Mouse (Mus musculus): Measurements from ENCODE around the gene Dcaf17. TPM values are rescaled to one million over a fixed set of nuclear protein-coding genes. Genes with fewer than 3 reads are reported as not detected.

Gene Dcaf17
- polyA plus RNA-seq, 1 experiment from 2014 or later: 39.4 TPM

GRCm38 (mm10) chr2:71127779-71128534 is 72.8 kb downstream of the Dcaf17 start:
- WGBS: 42% methylated on average over 10 of the region's 10 CpGs
- no peak overlapping the region for H3K9ac ChIP-seq
- no peaks in the 10 kb centered on the region for H3K27me3 ChIP-seq (replicated peaks)
- H3K4me1 ChIP-seq: no peaks in the 10 kb centered on the region
- H3K4me3 ChIP-seq (replicated peaks): no peak overlapping the region
- no peaks in the 10 kb centered on the region for H3K36me3 ChIP-seq
- no peak overlapping the region for H3K4me2 ChIP-seq
- no peaks in the 10 kb centered on the region for H3K9me3 ChIP-seq
- no peak for ATAC-seq (ENCODE audit: insufficient read depth, low FRiP score, low read depth)
- H3K27ac ChIP-seq: peak overlapping the region; percentile 48

GRCm38 (mm10) chr2:71130366-71130765 is 75.2 kb downstream of the Dcaf17 start:
- no peaks in the 10 kb centered on the region for H3K9me3 ChIP-seq
- no peaks in the 10 kb centered on the region for H3K4me1 ChIP-seq
- no peak overlapping the region for H3K4me3 ChIP-seq (replicated peaks)
- no peak for ATAC-seq (ENCODE audit: insufficient read depth, low FRiP score, low read depth)
- no peaks in the 10 kb centered on the region for H3K27me3 ChIP-seq (replicated peaks)
- H3K27ac ChIP-seq: no peak overlapping the region
- H3K4me2 ChIP-seq: no peak overlapping the region
- no peak overlapping the region for H3K9ac ChIP-seq
- 89% methylated on average over 2 of the region's 2 CpGs for WGBS
- H3K36me3 ChIP-seq: no peaks in the 10 kb centered on the region

- no peak for ATAC-seq (ENCODE audit: insufficient read depth, low FRiP score, low read depth)
- H3K4me3 ChIP-seq (replicated peaks): no peak overlapping the region
- H3K4me2 ChIP-seq: no peak overlapping the region
- no peaks in the 10 kb centered on the region for H3K27me3 ChIP-seq (replicated peaks)
- 70% methylated on average over 3 of the region's 3 CpGs for WGBS
- no peak overlapping the region for H3K9ac ChIP-seq
- H3K4me1 ChIP-seq: no peaks in the 10 kb centered on the region
- no peaks in the 10 kb centered on the region for H3K36me3 ChIP-seq
- no peaks in the 10 kb centered on the region for H3K9me3 ChIP-seq
- H3K27ac ChIP-seq: no peak overlapping the region
Measured at GRCm38 (mm10) chr2:71131866-71132496, 76.9 kb downstream of the Dcaf17 start.

DNA sequence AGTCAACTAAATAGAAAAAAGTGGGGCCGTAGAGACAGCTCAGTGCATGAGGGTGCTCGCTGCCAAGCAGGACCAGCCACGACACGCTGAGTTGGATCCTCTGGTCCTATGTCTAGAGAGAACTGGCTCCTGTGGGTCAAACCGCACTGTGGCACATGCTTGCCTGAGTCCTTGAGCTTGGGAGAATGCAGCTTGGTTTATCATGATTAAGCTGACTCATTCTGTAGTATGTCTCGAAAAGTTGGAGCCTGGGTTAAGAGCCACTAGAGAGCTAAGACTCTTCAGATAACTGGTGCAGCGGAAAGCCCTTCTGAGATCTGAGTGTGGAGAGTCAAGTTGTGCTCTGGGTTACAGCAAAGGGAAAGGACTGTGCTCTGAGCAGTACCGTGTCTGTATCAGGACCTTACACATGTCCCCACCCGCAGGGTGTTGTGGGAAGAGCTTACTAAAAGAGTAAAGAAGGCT is 78.9 kb downstream of the Dcaf17 start:
- WGBS: 76% methylated on average over 9 of the region's 9 CpGs
- Histone ChIP-seq H3K36me3 (0 out of 2 replicates have a peak, but pooled peaks cover 5% of the 10 kb centered on the region), H3K9ac (no peak overlapping the region)

GRCm38 (mm10) chr2:71134836-71135235 is 79.7 kb downstream of the Dcaf17 start:
- H3K9ac ChIP-seq: no peak overlapping the region
- H3K4me2 ChIP-seq: no peak overlapping the region
- ATAC-seq (ENCODE audit: insufficient read depth, low FRiP score, low read depth): no peak
- H3K4me1 ChIP-seq: no peaks in the 10 kb centered on the region
- no peak overlapping the region for H3K27ac ChIP-seq
- 76% methylated on average over 5 of the region's 5 CpGs for WGBS
- H3K9me3 ChIP-seq: no peaks in the 10 kb centered on the region
- H3K27me3 ChIP-seq (replicated peaks): no peaks in the 10 kb centered on the region
- no peak overlapping the region for H3K4me3 ChIP-seq (replicated peaks)
- H3K36me3 ChIP-seq: 0 out of 2 replicates have a peak, but pooled peaks cover 5% of the 10 kb centered on the region

More for the DNA sequence above, 78.9 kb downstream of the Dcaf17 start:
- Histone ChIP-seq H3K27me3 (replicated peaks) (no peaks in the 10 kb centered on the region), H3K27ac (no peak overlapping the region), H3K9me3 (no peaks in the 10 kb centered on the region), H3K4me1 (no peaks in the 10 kb centered on the region), H3K4me3 (replicated peaks) (no peak overlapping the region), H3K4me2 (no peak overlapping the region)
- no peak for ATAC-seq (ENCODE audit: insufficient read depth, low FRiP score, low read depth)

DNA sequence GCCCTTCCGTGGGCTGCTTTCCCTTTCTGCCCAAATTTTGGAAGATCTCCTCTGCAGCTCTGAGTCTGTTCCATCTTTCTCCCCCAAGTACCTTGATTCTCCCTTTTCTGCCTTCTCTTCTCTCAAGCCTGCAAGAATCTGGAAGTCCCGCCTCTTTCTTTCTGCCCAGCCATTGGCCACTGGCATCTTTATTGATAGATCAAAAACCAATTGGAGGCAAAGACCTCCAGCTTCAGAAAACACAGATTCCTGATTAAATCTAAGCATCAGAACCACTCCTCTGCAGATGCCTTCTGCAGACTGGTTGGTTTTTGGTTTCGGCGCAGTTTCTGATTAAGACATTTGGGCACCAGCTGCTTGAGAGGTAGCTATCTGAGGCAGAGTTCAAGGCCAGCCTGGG is 85.5 kb downstream of the Dcaf17 start:
- Histone ChIP-seq H3K27ac (no peak overlapping the region), H3K36me3 (0 out of 2 replicates have a peak, but pooled peaks cover 5% of the 10 kb centered on the region), H3K4me2 (no peak overlapping the region), H3K4me3 (replicated peaks) (no peak overlapping the region), H3K4me1 (no peaks in the 10 kb centered on the region), H3K27me3 (replicated peaks) (no peaks in the 10 kb centered on the region), H3K9me3 (no peaks in the 10 kb centered on the region), H3K9ac (no peak overlapping the region)
- 67% methylated on average over 4 of the region's 4 CpGs for WGBS
- ATAC-seq (ENCODE audit: insufficient read depth, low FRiP score, low read depth): no peak

DNA sequence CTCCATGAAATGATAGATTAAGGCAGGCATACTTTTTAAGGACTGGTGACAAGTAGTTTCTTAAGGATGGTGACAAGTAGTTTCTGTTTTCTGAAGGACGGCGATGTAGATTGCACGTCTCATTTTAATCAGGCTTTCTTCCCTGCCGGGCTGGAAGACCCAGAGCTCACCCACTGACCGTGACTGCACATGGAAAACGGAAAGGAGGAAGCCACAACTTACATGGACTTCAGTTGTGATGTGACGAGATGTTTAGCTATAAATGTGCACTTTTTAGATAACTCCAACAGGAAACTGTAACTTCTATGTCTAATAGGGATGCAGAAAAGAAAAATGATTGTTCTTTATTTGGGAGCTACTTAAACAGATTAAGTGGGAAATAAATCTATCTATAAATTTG is 87.3 kb downstream of the Dcaf17 start:
- no peaks in the 10 kb centered on the region for H3K27me3 ChIP-seq (replicated peaks)
- no peaks in the 10 kb centered on the region for H3K9me3 ChIP-seq
- no peaks in the 10 kb centered on the region for H3K4me1 ChIP-seq
- no peak overlapping the region for H3K4me3 ChIP-seq (replicated peaks)
- 0 out of 2 replicates have a peak, but pooled peaks cover 5% of the 10 kb centered on the region for H3K36me3 ChIP-seq
- no peak overlapping the region for H3K27ac ChIP-seq
- H3K9ac ChIP-seq: no peak overlapping the region
- H3K4me2 ChIP-seq: no peak overlapping the region
- ATAC-seq (ENCODE audit: insufficient read depth, low FRiP score, low read depth): no peak
- WGBS: 51% methylated on average over 7 of the region's 7 CpGs

GRCm38 (mm10) chr2:71145853-71146252 is 90.7 kb downstream of the Dcaf17 start:
- no peak for ATAC-seq (ENCODE audit: insufficient read depth, low FRiP score, low read depth)
- Histone ChIP-seq H3K4me2 (no peak overlapping the region), H3K4me3 (replicated peaks) (no peak overlapping the region), H3K9me3 (no peaks in the 10 kb centered on the region), H3K27ac (no peak overlapping the region), H3K36me3 (no peaks in the 10 kb centered on the region), H3K27me3 (replicated peaks) (no peaks in the 10 kb centered on the region), H3K9ac (no peak overlapping the region), H3K4me1 (no peaks in the 10 kb centered on the region)
- 76% methylated on average over 4 of the region's 4 CpGs for WGBS

- Histone ChIP-seq H3K27ac (no peak overlapping the region), H3K27me3 (replicated peaks) (no peaks in the 10 kb centered on the region), H3K36me3 (no peaks in the 10 kb centered on the region), H3K9ac (no peak overlapping the region), H3K9me3 (no peaks in the 10 kb centered on the region), H3K4me3 (replicated peaks) (no peak overlapping the region), H3K4me1 (no peaks in the 10 kb centered on the region), H3K4me2 (no peak overlapping the region)
- ATAC-seq (ENCODE audit: insufficient read depth, low FRiP score, low read depth): peak; percentile 90
- 30% methylated on average over 3 of the region's 3 CpGs for WGBS
Measured at GRCm38 (mm10) chr2:71146266-71146665, 91.1 kb downstream of the Dcaf17 start.

GRCm38 (mm10) chr2:71147816-71148215 is 92.7 kb downstream of the Dcaf17 start:
- Histone ChIP-seq H3K4me2 (no peak overlapping the region), H3K27ac (no peak overlapping the region), H3K9me3 (no peaks in the 10 kb centered on the region), H3K9ac (no peak overlapping the region), H3K36me3 (no peaks in the 10 kb centered on the region), H3K4me1 (no peaks in the 10 kb centered on the region), H3K27me3 (replicated peaks) (no peaks in the 10 kb centered on the region), H3K4me3 (replicated peaks) (no peak overlapping the region)
- ATAC-seq (ENCODE audit: insufficient read depth, low FRiP score, low read depth): no peak
- 41% methylated on average over 6 of the region's 6 CpGs for WGBS

All from stomach, embryonic 15.5 days (tissue).